Mouse (Mus musculus) kidney, embryonic 15.5 days (tissue): ENCODE data around the gene Ick. TPM values are rescaled to one million over a fixed set of nuclear protein-coding genes. Genes with fewer than 3 reads are reported as not detected.

Experiments
- ATAC-seq: fragments of 200-750 bp; cut with Nextera tagmentation; replicated peaks from 2 replicates; pipeline ENCODE4 v1.8.0; 2017; ENCODE audit warnings: moderate TSS enrichment; ENCODE audit not compliant: low FRiP score
- H3K27ac ChIP-seq: fragments of 300-500 bp; sonication (generic); 2 replicates; pipeline ENCODE4 v1.5.1; 2015; ENCODE audit warnings: mild to moderate bottlenecking, inconsistent platforms
- H3K27me3 ChIP-seq: fragments of 300-500 bp; sonication (generic); 2 replicates; pipeline ENCODE4 v1.6.1; 2015; ENCODE audit warnings: inconsistent platforms
- H3K36me3 ChIP-seq: fragments of 300-500 bp; sonication (generic); 2 replicates; pipeline ENCODE4 v1.6.1; 2015; ENCODE audit warnings: inconsistent platforms
- H3K4me1 ChIP-seq: fragments of 300-500 bp; sonication (generic); 2 replicates; pipeline ENCODE4 v1.6.1; 2015; ENCODE audit warnings: inconsistent platforms
- H3K4me2 ChIP-seq: fragments of 300-500 bp; sonication (generic); 2 replicates; pipeline ENCODE4 v1.6.1; 2015; ENCODE audit warnings: moderate library complexity, mild to moderate bottlenecking, inconsistent platforms
- H3K4me3 ChIP-seq: fragments of 300-500 bp; sonication (generic); replicated peaks from 2 replicates; pipeline ENCODE4 v1.5.1; 2015; ENCODE audit warnings: mild to moderate bottlenecking, inconsistent platforms
- H3K9ac ChIP-seq: fragments of 300-500 bp; sonication (generic); 2 replicates; pipeline ENCODE4 v1.6.1; 2015; ENCODE audit warnings: mild to moderate bottlenecking, inconsistent platforms
- H3K9me3 ChIP-seq: fragments of 300-500 bp; sonication (generic); replicated peaks from 2 replicates; pipeline ENCODE4 v1.6.1; 2016; ENCODE audit warnings: inconsistent platforms
- WGBS: fragments of 180-500 bp; shearing (Covaris S2); methylation state at CpG from one replicate; pipeline ENCODE4 v1.1.7; 2015; ENCODE audit warnings: mixed read lengths; 5-methylcytosine and 5-hydroxymethylcytosine counted together
- polyA plus RNA-seq: library from polyadenylated mRNA; unstranded; fragments of >200 nt; fragmentation: Nextera tagmentation; extraction: Ambion mirVana; gene quantifications from 2 replicates; pipeline ENCODE4 v1.2.1, GENCODE M21; 2015

Gene Ick
- polyA plus RNA-seq, 1 experiment from 2014 or later, result 24.2 TPM

DNA sequence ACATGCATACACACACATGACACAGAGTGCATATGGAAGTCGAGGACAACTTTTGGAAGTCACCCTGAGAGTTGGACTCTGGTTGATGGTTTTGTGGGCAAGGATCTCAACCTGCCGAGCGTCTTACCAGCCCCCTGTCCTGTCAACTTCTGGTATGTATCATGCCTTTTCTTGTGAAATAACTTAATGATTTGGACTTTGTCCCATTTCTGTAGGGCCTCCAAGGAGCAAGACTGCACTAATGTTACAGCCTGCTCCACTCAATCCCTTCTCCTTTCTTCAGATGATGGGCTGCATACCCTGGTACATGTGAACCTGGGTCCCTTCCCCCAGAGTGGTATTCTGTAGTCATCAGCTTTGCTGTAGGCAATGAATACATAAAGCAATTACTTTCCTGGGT lies 101.1 kb downstream of the Ick start:
- Histone ChIP-seq H3K4me3 (no peak overlapping the region), H3K9ac (no peak overlapping the region), H3K36me3 (peaks cover 32% of the 10 kb centered on the region), H3K4me1 (no peaks in the 10 kb centered on the region), H3K9me3 (no peaks in the 10 kb centered on the region), H3K4me2 (no peak overlapping the region), H3K27me3 (no peaks in the 10 kb centered on the region), H3K27ac (no peak overlapping the region)
- no peak for ATAC-seq
- 89% methylated on average over 3 of the region's 3 CpGs for WGBS

DNA sequence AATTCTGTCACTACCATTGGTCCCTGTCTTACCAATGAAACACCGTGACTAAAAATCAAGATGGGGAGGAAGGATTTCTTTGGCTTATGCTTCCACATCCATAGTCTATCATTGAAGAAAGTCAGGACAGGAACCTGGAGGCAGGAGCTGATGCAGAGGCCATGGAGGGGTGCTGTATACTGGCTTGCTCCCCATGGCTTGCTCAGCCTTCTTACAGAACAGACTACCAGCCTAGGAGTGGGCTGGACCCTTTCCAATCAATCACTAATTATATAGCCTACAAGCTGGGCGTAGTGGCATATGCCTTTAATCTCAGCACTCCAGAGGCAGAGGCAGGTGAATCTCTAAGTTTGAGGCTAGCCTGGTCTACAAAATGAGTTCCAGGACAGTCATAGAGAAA lies 101.8 kb downstream of the Ick start:
- no peaks in the 10 kb centered on the region for H3K9me3 ChIP-seq
- no peaks in the 10 kb centered on the region for H3K4me1 ChIP-seq
- no peaks in the 10 kb centered on the region for H3K27me3 ChIP-seq
- H3K4me2 ChIP-seq, result no peak overlapping the region
- WGBS, result 99% methylated on average over 2 of the region's 2 CpGs
- no peak overlapping the region for H3K4me3 ChIP-seq
- no peak for ATAC-seq
- H3K9ac ChIP-seq, result no peak overlapping the region
- peaks cover 26% of the 10 kb centered on the region for H3K36me3 ChIP-seq
- H3K27ac ChIP-seq, result no peak overlapping the region

DNA sequence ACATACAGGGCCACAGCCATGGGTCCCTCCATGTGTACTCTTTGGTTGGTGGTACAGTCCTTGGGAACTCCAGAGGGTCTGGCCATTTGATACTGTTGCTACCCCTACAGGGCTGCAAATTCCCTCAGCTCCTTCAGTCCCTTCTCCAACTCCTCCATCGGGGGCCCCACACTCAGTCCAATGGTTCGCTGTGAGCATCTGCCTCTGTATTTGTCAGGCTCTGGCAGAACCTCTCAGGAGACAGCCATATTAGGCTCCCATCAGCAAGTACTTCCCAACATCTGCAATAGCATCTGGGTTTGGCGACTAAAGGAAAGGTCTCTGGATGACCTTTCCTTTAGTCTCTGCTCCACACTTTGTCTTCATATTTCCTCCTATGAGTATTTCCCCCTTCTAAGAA lies 102.5 kb downstream of the Ick start:
- WGBS, result over 99% methylated on average over 3 of the region's 3 CpGs

DNA sequence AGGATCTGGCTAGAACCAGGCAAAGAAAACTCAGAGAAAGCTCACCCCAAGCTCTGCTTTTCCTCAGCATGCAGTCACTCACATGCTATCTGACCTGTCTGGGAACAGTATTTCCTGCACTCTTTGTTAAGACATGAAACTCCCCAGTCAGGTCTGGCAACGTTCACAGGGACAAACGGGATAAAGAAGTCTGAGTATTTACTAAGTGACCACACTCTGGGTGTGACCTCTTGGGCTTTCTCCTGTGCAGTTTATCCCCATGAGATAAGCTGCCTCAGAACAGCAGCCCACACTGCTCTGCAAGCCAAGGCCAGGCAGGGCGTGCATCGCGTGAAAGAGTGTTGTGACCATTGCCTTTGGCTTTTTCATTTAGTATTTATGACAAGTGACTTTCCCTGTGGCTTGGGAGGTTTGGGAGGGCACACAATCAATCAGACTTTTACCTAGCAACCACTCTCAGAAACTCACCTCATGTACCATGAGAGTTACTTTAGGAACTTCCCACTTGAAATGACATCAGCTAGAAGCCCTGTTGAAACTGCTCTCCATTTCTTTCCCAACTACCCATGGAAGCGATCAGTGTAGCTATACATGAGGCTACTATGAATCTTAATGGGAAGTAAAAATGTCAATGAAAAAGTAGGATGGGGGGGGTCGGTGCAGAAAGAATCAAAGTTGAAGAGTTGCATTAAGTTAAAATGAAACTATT lies 103.5 kb downstream of the Ick start:
- H3K4me3 ChIP-seq, result no peak overlapping the region
- H3K9ac ChIP-seq, result no peak overlapping the region
- no peak for ATAC-seq
- H3K27ac ChIP-seq, result no peak overlapping the region
- WGBS, result 69% methylated on average over 7 of the region's 7 CpGs
- no peaks in the 10 kb centered on the region for H3K9me3 ChIP-seq
- H3K27me3 ChIP-seq, result no peaks in the 10 kb centered on the region
- H3K4me2 ChIP-seq, result no peak overlapping the region
- H3K36me3 ChIP-seq, result peaks cover 20% of the 10 kb centered on the region
- no peaks in the 10 kb centered on the region for H3K4me1 ChIP-seq

More for the DNA sequence above, 102.5 kb downstream of the Ick start:
- no peak overlapping the region for H3K4me2 ChIP-seq
- H3K4me3 ChIP-seq, result no peak overlapping the region
- H3K4me1 ChIP-seq, result no peaks in the 10 kb centered on the region
- no peaks in the 10 kb centered on the region for H3K27me3 ChIP-seq
- peaks cover 20% of the 10 kb centered on the region for H3K36me3 ChIP-seq
- no peaks in the 10 kb centered on the region for H3K9me3 ChIP-seq
- no peak for ATAC-seq
- no peak overlapping the region for H3K9ac ChIP-seq
- no peak overlapping the region for H3K27ac ChIP-seq

DNA sequence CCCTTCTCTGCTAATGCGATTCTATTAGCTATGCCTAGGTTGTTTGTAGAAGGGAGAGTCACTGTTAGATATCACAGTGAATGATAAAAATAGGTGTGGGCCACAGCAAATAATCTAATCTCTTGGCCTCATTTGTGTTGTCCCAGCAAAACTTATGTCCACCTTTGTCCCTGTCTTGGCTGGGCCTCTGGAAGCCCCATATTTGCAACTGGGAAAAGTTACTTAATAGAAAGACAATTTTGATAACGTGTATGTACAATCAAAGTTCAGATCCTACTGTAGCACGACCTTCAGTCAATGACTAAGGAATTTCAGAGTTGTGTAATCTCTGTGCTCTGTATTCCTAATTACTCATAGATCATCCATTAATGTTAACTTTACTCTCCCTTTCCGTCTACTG lies 108.1 kb downstream of the Ick start:
- Histone ChIP-seq H3K4me1 (no peaks in the 10 kb centered on the region), H3K9ac (no peak overlapping the region), H3K9me3 (no peaks in the 10 kb centered on the region), H3K27me3 (no peaks in the 10 kb centered on the region), H3K4me2 (no peak overlapping the region), H3K4me3 (no peak overlapping the region), H3K36me3 (no peaks in the 10 kb centered on the region), H3K27ac (no peak overlapping the region)
- no peak for ATAC-seq
- 71% methylated on average over 4 of the region's 4 CpGs for WGBS

Other genes with a start within 250 kb of the Ick start
- 88.5 and 93.2 TPM in 2 replicates for gene Elovl5, start 191.8 kb upstream of the Ick start, polyA plus RNA-seq
- gene Gcm1, start 57.3 kb upstream of the Ick start, polyA plus RNA-seq, result 0.55 and 1.2 TPM in 2 replicates
- gene Fbxo9, start 127 bp upstream of the Ick start, polyA plus RNA-seq, result 38.4 and 40.1 TPM in 2 replicates
- gene Gsta4, start 73.6 kb downstream of the Ick start, polyA plus RNA-seq, result 109 and 115 TPM in 2 replicates
- gene Gsta1, start 121.5 kb downstream of the Ick start, polyA plus RNA-seq, result 0.27 and 1.3 TPM in 2 replicates
- 0.21 and 0.31 TPM in 2 replicates for gene Gm3776, start 147.9 kb downstream of the Ick start, polyA plus RNA-seq
- gene Gm10639, start 180.7 kb downstream of the Ick start, polyA plus RNA-seq, result 13.8 and 18.2 TPM in 2 replicates
- gene Omt2a, start 205.6 kb downstream of the Ick start, polyA plus RNA-seq, result not detected in 2 replicates
- not detected in 2 replicates for gene Omt2b, start 218.4 kb downstream of the Ick start, polyA plus RNA-seq
- 41.3 and 45.0 TPM in 2 replicates for gene Gsta2, start 246.6 kb downstream of the Ick start, polyA plus RNA-seq